Mouse (Mus musculus) right cerebral cortex, postnatal 10 days (tissue): ENCODE measurements at regions not wholly inside any gene's neighbourhood (a gene's known extent, or its start where the extent isn't known, plus 50 kb on each side); places are given as distances from the start of the nearest gene placed in this dataset.

ENCODE experiments used
- DNase-seq, 2 experiments: peaks; one replicate each; pipeline ENCODE4 v3.0.0; 2021; ENCODE audit warnings: low spot score in 2 of 2

DNA sequence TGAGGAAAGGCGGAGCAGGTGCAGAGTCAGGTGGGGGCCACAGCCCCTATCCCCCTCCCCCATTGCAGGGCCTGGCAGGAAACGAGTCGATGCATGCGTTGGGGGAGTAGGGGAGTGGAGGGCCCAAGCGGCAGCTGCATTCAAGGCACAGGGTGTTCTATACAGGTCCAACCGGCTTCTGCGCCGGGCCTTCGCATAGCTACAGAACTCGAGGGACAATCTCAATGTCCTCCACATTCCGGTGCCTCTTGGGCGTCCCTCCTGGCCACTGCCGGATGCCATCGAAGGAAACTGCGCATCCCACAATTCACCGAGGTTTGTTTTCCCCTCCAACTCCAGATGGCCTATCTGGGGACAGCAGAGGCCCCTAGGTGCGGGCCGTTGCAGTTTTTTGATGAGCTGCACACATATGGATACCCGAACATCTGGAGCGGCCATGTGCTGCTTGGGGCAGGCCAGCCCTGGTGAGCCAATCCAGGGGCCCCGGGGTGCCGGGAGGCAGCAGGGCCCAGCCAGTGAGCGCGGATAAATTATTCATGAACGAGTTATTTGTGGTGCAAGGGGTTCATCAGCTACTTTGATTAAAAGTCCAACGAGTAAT lies 137.5 kb downstream of the Tle3 start:
- no peak for DNase-seq

DNA sequence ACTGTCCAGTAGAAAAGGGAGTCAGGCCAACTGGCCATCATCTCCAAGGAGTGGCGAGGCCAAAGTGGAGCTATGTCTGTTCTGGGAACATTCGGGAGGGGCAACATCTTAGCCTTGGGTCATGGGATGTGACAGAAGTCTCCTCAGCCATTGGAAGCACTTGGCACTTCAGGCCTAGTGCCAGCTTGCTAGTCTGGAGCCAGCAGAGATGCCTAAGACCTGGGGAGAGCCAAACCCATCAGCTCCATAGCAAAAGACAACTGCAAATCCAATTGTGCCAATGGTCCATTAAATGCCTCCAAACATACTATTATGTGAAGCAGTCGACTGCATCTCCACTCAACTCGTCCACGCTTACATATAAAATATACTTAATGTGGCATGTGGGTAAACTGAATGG lies 136.9 kb downstream of the Tle3 start:
- DNase-seq = no peak

DNA sequence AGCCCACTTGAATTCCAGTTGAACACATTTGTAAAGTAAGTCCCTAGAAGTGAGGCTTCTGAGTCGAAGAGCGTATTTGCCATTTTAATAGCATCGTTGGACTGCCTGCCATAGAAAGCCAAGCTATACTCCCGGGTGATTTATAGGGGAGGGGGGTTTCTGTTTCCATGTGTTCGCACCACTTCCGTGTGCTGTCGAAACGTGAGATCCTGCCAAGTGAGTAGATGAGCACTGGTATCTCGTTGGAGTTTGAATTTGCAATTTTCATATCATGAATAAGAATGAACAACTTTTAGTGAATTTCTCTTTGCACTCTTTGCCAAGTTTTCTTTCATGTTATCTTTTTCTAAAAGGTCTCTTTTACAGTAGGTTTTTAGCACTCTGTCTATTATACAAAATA lies 128.7 kb downstream of the Tle3 start:
- no peak for DNase-seq

DNA sequence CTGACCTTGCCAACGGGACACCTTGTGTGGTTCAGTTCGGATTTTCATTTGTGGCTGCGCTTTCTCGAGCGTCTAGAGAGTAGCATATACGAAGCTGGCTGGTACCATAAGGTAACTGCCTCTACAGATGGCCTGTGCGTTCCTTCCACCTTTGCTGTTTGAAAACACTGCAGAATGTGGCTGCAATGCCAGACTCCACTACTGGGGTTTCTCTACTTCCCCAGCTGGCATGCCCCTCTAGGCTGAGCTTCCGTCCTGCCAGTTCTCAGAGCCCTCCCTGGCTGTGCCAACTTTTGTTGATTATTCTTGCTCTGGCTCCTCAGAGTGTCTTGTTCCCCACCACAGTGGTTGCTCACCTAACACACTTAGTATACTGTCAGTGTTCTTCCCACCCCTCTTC lies 120.7 kb downstream of the Tle3 start:
- DNase-seq = peak in 1 of 2 experiments; percentile 39

DNA sequence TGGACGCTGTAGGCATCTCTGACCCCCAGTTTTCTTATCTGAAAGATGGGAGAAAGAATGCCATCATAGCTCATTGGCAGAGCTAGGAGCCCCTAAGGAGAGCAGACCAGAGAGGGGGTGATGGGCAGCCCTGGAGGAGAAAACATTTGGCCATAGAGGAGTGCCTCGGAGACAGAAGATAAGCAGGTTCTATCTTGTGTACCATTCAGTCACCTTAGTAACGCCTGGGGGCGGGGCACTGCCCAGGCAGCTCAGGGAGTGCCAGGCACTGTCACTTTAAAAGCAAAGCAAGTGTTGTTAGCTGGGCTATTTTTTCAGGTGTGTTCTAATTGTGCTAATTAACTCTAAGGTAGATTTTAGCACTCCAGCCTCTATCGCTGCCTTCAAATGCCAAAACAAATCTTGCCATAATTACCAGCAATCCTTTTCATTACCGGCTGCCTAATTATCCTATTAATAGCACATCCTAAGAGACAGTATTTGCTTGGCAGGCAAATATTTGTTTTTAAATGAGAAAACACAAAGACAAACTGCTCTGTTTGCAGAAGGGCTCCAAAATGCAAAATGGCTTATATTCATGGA lies 119.1 kb downstream of the Tle3 start:
- no peak for DNase-seq

DNA sequence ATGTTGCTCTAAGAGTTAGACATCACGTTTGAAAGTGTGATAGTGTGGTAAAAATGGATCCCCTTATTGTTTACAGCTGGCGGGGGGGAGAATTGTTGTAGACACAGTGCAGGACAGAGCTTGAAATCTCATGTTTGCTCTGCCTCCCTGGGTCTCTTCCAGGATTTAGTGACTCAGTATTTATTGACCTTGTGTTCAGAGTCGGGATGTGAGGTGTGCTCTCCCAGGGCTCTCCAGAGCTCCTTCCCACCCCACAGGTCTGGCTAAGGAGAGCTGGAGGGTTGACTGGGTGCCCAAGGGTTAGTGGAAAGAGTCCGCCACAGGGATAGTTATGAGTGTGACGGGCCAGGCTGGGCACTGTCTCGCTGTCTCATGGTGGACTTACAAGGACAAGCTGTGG lies 117.8 kb downstream of the Tle3 start:
- DNase-seq = no peak

DNA sequence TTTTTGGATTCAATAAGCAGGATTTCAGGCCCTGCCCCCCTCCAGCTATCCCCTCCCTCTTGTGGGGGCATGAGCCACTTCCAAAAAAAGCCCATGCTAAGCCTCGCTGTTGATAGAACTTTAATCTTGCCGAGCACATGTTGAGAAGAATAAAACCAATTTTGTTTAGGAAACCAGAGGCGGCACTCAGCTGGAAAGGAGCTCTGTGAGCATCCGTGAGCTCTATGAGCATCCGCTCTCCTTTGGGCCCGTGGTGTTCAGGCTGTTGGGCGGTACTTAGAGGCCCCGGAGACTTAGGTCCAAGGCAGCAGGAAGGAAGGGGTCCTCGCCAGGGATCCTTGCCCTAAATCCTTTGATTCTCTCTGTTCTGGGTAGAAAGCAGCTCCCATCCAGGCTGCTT lies 117.0 kb downstream of the Tle3 start:
- DNase-seq = no peak

DNA sequence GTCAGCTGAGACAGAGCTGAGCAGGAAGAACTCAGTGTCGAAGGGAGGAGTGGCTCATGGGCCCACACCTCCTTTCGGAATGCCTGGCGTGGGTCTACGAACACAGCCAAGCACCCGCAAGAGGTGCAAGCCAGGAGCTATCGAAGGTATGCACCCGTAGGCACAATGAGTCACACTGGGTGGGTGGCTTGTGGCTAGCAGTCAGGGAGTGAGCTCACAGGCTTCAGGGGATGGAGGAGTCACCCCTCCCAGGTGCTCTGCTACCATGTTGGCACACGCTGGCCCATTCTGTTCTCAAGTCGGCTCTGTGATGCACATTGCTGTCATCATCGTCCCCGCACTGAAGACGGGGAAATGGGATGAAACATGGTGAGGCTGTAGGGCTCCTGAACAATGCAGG lies 115.7 kb downstream of the Tle3 start:
- DNase-seq = no peak

DNA sequence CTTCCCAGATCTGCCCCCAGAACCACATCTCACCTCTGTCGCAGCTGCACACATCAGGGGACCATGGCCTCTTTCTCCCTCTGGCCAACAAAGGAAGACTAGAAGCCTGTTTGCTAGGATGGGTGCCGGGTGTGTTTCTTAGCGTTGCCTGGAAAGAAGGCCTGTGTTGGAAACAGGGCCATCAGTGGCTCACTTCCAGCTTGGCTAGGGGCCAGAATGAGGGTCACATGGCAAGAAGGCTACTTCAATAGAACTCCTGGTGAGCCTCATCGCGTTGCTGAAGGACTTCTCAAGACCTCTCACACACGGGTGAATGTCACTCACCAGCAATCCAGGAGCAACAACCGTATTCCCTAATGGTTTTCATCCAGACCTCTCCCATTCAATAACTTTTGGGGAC lies 115.0 kb downstream of the Tle3 start:
- peak; percentile 57 to 64 for DNase-seq

DNA sequence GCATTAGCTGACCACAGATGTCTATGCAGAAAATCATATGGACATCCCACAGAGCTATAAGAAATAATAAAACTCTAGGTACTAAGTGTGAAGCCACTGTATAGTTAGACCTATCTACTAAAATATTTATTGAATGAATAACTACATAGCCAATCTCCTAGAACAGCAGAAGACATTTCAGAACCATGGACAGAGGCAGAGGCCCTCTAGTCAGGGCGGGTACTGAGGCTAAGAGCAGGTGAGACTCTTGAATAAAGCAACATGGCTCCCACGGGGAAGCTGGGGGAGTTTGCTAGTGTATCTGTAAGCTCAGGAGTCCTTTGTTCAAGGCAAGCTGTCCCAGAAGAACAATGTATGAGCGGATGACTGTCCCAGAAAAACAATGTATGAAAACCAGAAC lies 112.2 kb downstream of the Tle3 start:
- DNase-seq = no peak

DNA sequence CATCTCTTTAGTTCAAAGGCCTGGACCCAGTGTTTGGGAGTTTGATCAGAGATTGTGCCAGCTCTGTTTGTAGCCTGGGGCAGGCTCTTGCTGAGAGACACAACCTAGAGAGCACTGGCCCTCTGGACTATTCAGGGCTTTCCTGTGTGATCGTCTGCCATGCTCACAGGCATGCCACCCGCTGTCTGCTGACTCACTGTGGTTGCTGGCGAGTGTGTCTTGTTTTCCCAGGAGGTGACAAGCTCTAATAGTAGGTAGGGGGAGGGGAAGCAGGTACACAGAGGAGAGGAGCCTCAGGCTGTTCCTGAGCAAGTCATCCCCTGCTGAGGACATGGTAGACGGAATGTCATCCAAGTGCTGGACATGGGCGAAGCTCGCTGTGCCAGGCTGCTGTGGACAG lies 107.5 kb downstream of the Tle3 start:
- DNase-seq = no peak

DNA sequence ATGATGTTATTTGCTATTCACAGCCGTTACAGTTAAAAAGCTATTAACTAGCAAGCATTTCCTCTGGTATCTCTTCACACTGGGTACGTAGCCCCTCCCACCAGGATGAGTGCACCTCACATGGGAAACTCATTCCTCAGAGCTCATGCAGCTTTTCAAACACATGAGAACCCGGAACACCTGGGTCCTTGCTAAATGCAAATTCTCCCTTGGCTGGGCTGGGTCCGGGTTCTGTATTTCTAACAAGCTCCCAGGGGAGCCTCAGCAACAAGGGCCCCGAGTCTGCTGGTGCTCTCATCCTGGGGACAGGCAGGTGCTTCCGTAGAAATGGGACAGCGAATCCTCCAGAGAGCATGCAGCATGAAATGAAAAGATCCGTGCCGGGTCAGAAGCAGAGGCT lies 106.7 kb downstream of the Tle3 start:
- DNase-seq = no peak

DNA sequence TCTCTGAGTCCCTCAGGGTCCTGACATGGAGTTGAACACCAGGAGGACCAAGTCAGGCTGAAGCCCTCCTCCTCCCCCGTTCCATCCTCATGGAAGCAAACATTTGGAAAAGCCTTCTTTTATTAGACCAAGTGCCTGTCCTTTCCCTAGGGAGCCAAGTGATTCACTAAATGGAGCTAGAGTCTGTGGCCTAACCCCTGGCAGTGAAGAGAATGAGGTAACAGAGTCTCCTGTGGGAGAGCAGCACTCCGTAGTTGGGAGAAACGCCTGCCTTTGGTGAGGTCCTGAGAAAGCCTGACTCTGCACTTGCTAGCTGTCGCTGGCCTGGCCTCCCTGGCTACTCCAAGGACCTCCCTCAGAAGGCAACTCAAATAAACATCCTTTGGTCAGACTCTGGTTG lies 104.2 kb downstream of the Tle3 start:
- DNase-seq = no peak

DNA sequence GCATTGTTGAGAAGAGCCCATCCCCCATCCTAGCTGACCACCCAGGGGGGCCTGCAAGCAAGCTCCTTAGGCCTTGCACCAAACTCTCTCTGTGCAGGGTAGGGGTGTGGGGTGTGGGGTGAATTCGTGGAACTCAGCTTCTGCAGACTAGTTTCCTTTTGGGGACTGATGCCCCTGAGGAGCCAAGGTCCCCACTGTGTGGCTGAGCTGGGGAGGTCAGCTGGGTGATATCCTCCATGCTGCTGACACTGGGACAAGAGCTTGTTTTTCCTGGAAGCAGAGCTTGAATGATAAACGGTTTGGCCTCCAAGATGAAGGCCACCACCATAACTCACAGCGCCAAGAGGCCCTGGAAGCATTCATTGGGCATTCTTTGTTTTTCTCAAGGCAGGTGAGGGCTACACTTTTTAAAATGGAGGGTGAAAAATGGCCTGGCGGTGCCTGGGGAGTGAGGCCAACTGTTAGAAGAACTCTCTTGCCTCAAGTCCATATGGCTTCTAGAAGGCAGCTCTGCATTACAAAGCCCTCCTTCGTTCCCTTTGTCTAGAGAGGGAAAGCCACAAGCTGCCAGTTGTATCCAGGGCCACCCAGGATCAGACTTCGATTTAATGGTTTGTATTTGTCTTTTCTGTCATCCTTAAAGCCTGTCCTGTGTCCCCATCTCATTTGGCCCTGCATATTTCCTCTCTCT lies 98.8 kb downstream of the Tle3 start:
- no peak for DNase-seq

DNA sequence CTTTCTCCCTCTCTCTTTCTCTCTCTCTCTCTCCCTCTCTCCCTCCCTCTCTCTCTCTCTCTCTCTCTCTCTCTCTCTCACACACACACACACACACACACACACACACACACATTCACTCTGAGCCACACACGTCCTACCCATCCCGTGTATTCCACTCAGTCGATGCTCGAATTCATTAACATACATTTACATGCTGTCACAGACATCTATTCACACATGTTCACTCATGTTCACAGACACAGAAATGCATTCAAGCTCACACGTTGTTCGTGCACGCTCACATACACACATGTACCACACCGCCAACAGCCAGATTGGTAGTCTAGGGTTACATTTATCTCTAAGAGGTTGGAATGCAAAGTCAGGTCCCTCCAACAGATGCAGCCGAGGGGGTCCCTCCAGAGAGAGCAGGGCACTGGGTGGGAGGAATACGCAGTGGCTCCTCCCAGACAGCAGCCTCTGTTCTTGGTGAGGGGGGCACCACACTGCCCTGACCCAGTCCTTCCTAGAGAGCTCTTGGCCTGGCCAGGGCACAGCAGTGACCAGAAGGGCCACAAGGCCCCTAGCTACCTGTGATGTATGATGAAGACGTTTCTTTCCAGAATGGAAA lies 96.8 kb downstream of the Tle3 start:
- no peak for DNase-seq

DNA sequence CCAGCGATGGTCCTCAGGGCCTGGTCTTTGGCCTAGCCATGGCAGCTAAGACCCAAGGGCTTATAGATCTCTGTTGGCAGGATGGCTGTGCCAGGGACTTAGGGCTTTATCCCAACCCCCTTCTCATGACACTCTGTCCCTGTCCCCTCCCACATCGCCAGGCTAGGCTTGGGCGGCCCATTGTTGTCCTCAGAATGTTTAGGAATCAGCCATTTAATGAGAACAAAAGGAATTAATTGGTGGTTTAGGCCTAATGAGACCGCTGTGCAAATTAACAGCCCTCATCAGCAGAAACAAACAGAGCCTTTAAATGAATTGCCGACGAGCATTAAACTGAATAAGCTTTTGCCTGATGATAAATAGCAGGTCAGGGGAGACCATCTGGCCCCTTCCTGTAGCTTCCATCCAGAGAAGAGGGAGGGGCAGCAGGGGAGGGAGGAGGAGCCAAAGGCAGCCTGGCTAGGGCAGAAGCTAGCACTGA lies 96.2 kb downstream of the Tle3 start:
- DNase-seq = no peak
